Mouse (Mus musculus): ENCODE results near the gene Slc33a1. TPM values are rescaled to one million over a fixed set of nuclear protein-coding genes. Genes with fewer than 3 reads are reported as not detected.

The Slc33a1 gene
- polyA plus RNA-seq, 1 experiment from 2014 or later: 20.4 TPM

Other genes starting within 250 kb of the Slc33a1 start
- 13.9 and 23.3 TPM in 2 replicates for gene Plch1, start 65.3 kb downstream of the Slc33a1 start, polyA plus RNA-seq (2014; fragmentation: Nextera tagmentation; extraction: Ambion mirVana)
- 5.6 TPM in 2 replicates for gene E130311K13Rik, start 35.3 kb downstream of the Slc33a1 start, polyA plus RNA-seq (2014; fragmentation: Nextera tagmentation; extraction: Ambion mirVana)
- gene Gmps, start 11.3 kb upstream of the Slc33a1 start, polyA plus RNA-seq (2014; fragmentation: Nextera tagmentation; extraction: Ambion mirVana): 48.3 and 60.7 TPM in 2 replicates
- 0.08 and 0.16 TPM in 2 replicates for gene Vmn2r1, start 116.8 kb upstream of the Slc33a1 start, polyA plus RNA-seq (2014; fragmentation: Nextera tagmentation; extraction: Ambion mirVana)
- 0.08 TPM in 1 of 2 replicates, not detected in the other for gene Vmn2r2, start 177.2 kb upstream of the Slc33a1 start, polyA plus RNA-seq (2014; fragmentation: Nextera tagmentation; extraction: Ambion mirVana)